Mouse (Mus musculus): Measurements from ENCODE around the gene Rfx5.

DNA sequence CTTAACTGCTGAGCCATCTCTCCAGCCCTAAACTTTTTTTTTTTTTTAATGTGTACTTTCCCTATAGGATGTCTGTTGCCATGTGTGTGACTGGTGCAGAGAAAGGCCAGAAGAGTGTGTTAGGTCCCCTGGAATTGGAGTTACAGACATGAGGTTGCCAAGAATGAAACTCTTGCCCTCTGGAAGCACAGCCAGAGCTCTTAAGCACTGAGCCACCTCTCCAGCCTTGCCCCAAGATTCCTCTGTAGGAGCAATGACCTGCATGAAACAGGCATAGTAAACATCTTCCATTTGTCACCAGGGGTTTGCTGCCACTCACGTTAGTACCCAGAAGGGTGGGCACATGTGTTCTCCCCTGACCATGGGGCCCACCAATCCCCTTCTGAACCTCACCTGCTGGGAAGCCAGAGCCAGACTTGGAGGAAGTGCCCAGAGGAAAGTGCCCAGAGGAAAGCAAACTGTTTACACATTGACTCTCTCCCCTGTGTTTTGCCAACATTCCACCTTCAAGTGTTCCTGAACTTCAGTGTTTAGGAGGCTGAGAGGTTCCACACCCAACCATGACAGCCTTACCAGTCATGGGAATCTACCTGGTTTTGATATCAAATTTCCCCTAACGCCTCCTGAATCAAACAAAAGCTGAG, 42.7 kb upstream of the Rfx5 start:
- TF ChIP-seq CTCF (IDR thresholded peaks at IDR 0.05; ENCODE audit: control insufficient read depth, insufficient read depth, low read length) (no peak), POLR2A (IDR thresholded peaks at IDR 0.05; ENCODE audit: borderline replicate concordance, control insufficient read depth, low read depth, low read length) (no peak)
